8 mouse cellular contexts compared by ENCODE assay signal in genomic region chr2:23572157-23572532, GRCm38 (mm10). TPM values are rescaled to one million over a fixed set of nuclear protein-coding genes. Genes with fewer than 3 reads are reported as not detected.
DNase-seq lines count a peak whose midpoint lies in the region; ATAC-seq and TF ChIP-seq lines count a peak whose summit lies in the region.
"Not testable (repeated sequence)": the region's sequence is repeated elsewhere in the genome, so short reads cannot be mapped to it uniquely, and the experiment has no call there.

No protein-coding gene starts in this region.

- TF ChIP-seq POLR2A in spleen, adult 2 months (IDR thresholded peaks at IDR 0.05; ENCODE audit: low read depth, low read length) = not testable (repeated sequence)

- H3K4me3 ChIP-seq in ES-E14 (ENCODE audit: insufficient read depth in 1 of 2, low read depth in 1 of 2, low read length in 2 of 2, poor library complexity in 1 of 2, severe bottlenecking in 1 of 2) = peak overlapping the region; percentile 79 to 95
- peak overlapping the region; percentile 98 for H3K4me3 ChIP-seq in embryonic facial prominence, embryonic 15.5 days (replicated peaks)
- peak overlapping the region; percentile 90 for H3K4me3 ChIP-seq in heart, embryonic 10.5 days
- peak overlapping the region; percentile 98 for H3K4me3 ChIP-seq in hindbrain, embryonic 15.5 days
- H3K4me3 ChIP-seq in layer of hippocampus, adult 2 months = peak overlapping the region; percentile 91
- peak overlapping the region; percentile 81 for H3K4me3 ChIP-seq in liver, embryonic 15.5 days (replicated peaks)
- H3K4me3 ChIP-seq in midbrain, embryonic 13.5 days (replicated peaks) = peak overlapping the region; percentile 98
- H3K4me3 ChIP-seq in spleen, adult 2 months (ENCODE audit: extremely low read depth, insufficient read depth, insufficient read length) = peak overlapping the region; percentile 78; the same call in 1 of the 2 replicates

- H3K27me3 ChIP-seq in embryonic facial prominence, embryonic 15.5 days = peaks cover 15% of the 10 kb centered on the region; the same call in 1 of the 2 replicates
- not testable (repeated sequence) for H3K27me3 ChIP-seq in heart, embryonic 10.5 days (ENCODE audit: insufficient read depth, poor library complexity, severe bottlenecking); hindbrain, embryonic 15.5 days; liver, embryonic 15.5 days; spleen, adult 2 months (ENCODE audit: control insufficient read depth, insufficient read depth, low read length)
- peaks cover 26% of the 10 kb centered on the region for H3K27me3 ChIP-seq in midbrain, embryonic 13.5 days

- H3K9ac ChIP-seq in ES-E14 (ENCODE audit: insufficient read depth, low read depth, low read length, poor library complexity, severe bottlenecking); embryonic facial prominence, embryonic 15.5 days; hindbrain, embryonic 15.5 days; liver, embryonic 15.5 days; midbrain, embryonic 13.5 days (replicated peaks): not testable (repeated sequence)

- ATAC-seq in embryonic facial prominence, embryonic 15.5 days (ENCODE audit: insufficient number of reproducible peaks, low FRiP score, low TSS enrichment, low read depth); hindbrain, embryonic 15.5 days (ENCODE audit: low FRiP score, low read depth); liver, embryonic 15.5 days (ENCODE audit: insufficient read depth); midbrain, embryonic 13.5 days: not testable (repeated sequence)

- DNase-seq in ES-E14 (ENCODE audit: low read depth, low spot score); heart, embryonic 10.5 days (ENCODE audit: low spot score); layer of hippocampus, adult 2 months (ENCODE audit: low spot score in 2 of 2); spleen, adult 2 months (ENCODE audit: low read depth in 1 of 2, low spot score in 2 of 2): not testable (repeated sequence)

- not testable (repeated sequence) for H3K27ac ChIP-seq in ES-E14 (ENCODE audit: insufficient read depth, low read depth, low read length, poor library complexity, severe bottlenecking); embryonic facial prominence, embryonic 15.5 days (replicated peaks); hindbrain, embryonic 15.5 days (replicated peaks); midbrain, embryonic 13.5 days; spleen, adult 2 months (ENCODE audit: insufficient read depth, low read length)
- H3K27ac ChIP-seq in heart, embryonic 10.5 days = peak overlapping the region; percentile 96; the same call in 1 of the 2 replicates
- H3K27ac ChIP-seq in layer of hippocampus, adult 2 months = peak overlapping the region; percentile 91; the same call in 1 of the 2 replicates
- peak overlapping the region; percentile 93 for H3K27ac ChIP-seq in liver, embryonic 15.5 days (replicated peaks)

- H3K4me1 ChIP-seq in ES-E14 (ENCODE audit: control insufficient read depth in 2 of 2, insufficient read depth in 2 of 2, low read length in 2 of 2, poor library complexity in 1 of 2); embryonic facial prominence, embryonic 15.5 days; heart, embryonic 10.5 days; spleen, adult 2 months (ENCODE audit: control insufficient read depth, insufficient read depth, insufficient read length): not testable (repeated sequence)
- peaks cover 18% of the 10 kb centered on the region for H3K4me1 ChIP-seq in hindbrain, embryonic 15.5 days (replicated peaks)
- peaks cover 27% of the 10 kb centered on the region for H3K4me1 ChIP-seq in liver, embryonic 15.5 days (replicated peaks)
- H3K4me1 ChIP-seq in midbrain, embryonic 13.5 days (replicated peaks) = peaks cover 13% of the 10 kb centered on the region

- H3K9me3 ChIP-seq in ES-E14 (ENCODE audit: control insufficient read depth, insufficient read depth, low read depth, low read length); embryonic facial prominence, embryonic 15.5 days (replicated peaks); heart, embryonic 10.5 days; hindbrain, embryonic 15.5 days; liver, embryonic 15.5 days (replicated peaks); midbrain, embryonic 13.5 days: not testable (repeated sequence)

- WGBS in embryonic facial prominence, embryonic 15.5 days = 21% methylated on average over 4 of the region's 4 CpGs
- 15% methylated on average over 4 of the region's 4 CpGs for WGBS in heart, embryonic 10.5 days
- 21% methylated on average over 4 of the region's 4 CpGs for WGBS in hindbrain, embryonic 15.5 days
- WGBS in liver, embryonic 15.5 days (ENCODE audit: insufficient replicate concordance) = 6% methylated on average over 4 of the region's 4 CpGs
- 24% methylated on average over 4 of the region's 4 CpGs for WGBS in midbrain, embryonic 13.5 days
- WGBS in spleen, adult 2 months = 17% methylated on average over 4 of the region's 4 CpGs

- in situ Hi-C loops in ES-E14 (cut with MboI; ENCODE audit: low sequenced_read_pairs in 2 of 2, unreplicated experiment in 2 of 2) = not testable (repeated sequence)

- not testable (repeated sequence) for TF ChIP-seq CTCF in layer of hippocampus, adult 2 months (conservative IDR thresholded peaks at IDR 0.05); spleen, adult 2 months (IDR thresholded peaks at IDR 0.05; ENCODE audit: extremely low read depth, insufficient read depth, insufficient read length, insufficient replicate concordance)

- H3K4me2 ChIP-seq in embryonic facial prominence, embryonic 15.5 days (replicated peaks) = peak overlapping the region; percentile 67
- H3K4me2 ChIP-seq in hindbrain, embryonic 15.5 days = peak overlapping the region; percentile 87
- peak overlapping the region; percentile 71 for H3K4me2 ChIP-seq in liver, embryonic 15.5 days
- peak overlapping the region; percentile 85 for H3K4me2 ChIP-seq in midbrain, embryonic 13.5 days (replicated peaks)

- H3K36me3 ChIP-seq in ES-E14 (ENCODE audit: control insufficient read depth, insufficient read depth, low read length, poor library complexity, severe bottlenecking); embryonic facial prominence, embryonic 15.5 days; heart, embryonic 10.5 days; hindbrain, embryonic 15.5 days; liver, embryonic 15.5 days (replicated peaks); midbrain, embryonic 13.5 days; spleen, adult 2 months (ENCODE audit: control insufficient read depth, insufficient read depth, low read length): not testable (repeated sequence)

RNA-seq across cellular contexts. Expression of gene Spopl, which starts 0.2 kb away (rescaled TPM):
- 14.3 and 14.8 TPM in 2 replicates for total RNA-seq in ES-E14 (2012; rRNA removed)
- polyA plus RNA-seq in embryonic facial prominence, embryonic 15.5 days (2015; fragmentation: Nextera tagmentation; extraction: Ambion mirVana) = 12.6 and 13.8 TPM in 2 replicates
- 11.5 and 11.9 TPM in 2 replicates for polyA plus RNA-seq in heart, embryonic 10.5 days (2016; fragmentation: Nextera tagmentation; extraction: Ambion mirVana)
- 9.0 and 10.4 TPM in 2 replicates for polyA plus RNA-seq in hindbrain, embryonic 15.5 days (2015; fragmentation: Nextera tagmentation; extraction: Ambion mirVana)
- total RNA-seq in layer of hippocampus, adult 2 months (2021) = 10 to 100 TPM; 26.3 to 26.7 TPM
- 6.4 and 7.3 TPM in 2 replicates for polyA plus RNA-seq in liver, embryonic 15.5 days (2015; fragmentation: Nextera tagmentation; extraction: Ambion mirVana)
- polyA plus RNA-seq in midbrain, embryonic 13.5 days (2015; fragmentation: Nextera tagmentation; extraction: Ambion mirVana) = 8.2 and 8.6 TPM in 2 replicates
- 2.3 and 3.5 TPM in 2 replicates for polyA plus RNA-seq in spleen, adult 2 months (2012; rRNA removed)
